Mouse (Mus musculus) liver, embryonic 11.5 days (tissue): ENCODE results near the gene Spry1. TPM values are rescaled to one million over a fixed set of nuclear protein-coding genes. Genes with fewer than 3 reads are reported as not detected.
A peak's percentile ranks its signal among the peaks of the same experiment; 100 is the strongest.

Experiments
- ATAC-seq: fragments of 200-750 bp; cut with Nextera tagmentation; replicated peaks from 2 replicates; pipeline ENCODE4 v1.8.0; 2017; ENCODE audit warnings: moderate number of reproducible peaks, mild to moderate bottlenecking, moderate TSS enrichment, moderate library complexity; ENCODE audit not compliant: low FRiP score
- DNase-seq: peaks from one replicate; pipeline ENCODE4 v3.0.0-alpha.2; 2017; ENCODE audit warnings: low spot score
- H3K27ac ChIP-seq: fragments of 300-500 bp; sonication (generic); 2 replicates; pipeline ENCODE4 v1.5.1; 2014; ENCODE audit warnings: mild to moderate bottlenecking, low read depth, low read length, control low read depth
- H3K27me3 ChIP-seq: fragments of 300-500 bp; sonication (generic); replicated peaks from 2 replicates; pipeline ENCODE4 v1.6.1; 2014; ENCODE audit warnings: low read length, mixed read lengths; ENCODE audit not compliant: control insufficient read depth, insufficient read depth
- H3K36me3 ChIP-seq: fragments of 300-500 bp; sonication (generic); 2 replicates; pipeline ENCODE4 v1.6.1; 2014; ENCODE audit warnings: mild to moderate bottlenecking, low read length, moderate library complexity, mixed read lengths; ENCODE audit not compliant: control insufficient read depth, insufficient read depth
- H3K4me1 ChIP-seq: fragments of 300-500 bp; sonication (generic); replicated peaks from 2 replicates; pipeline ENCODE4 v1.6.1; 2014; ENCODE audit warnings: low read length, mixed read lengths; ENCODE audit not compliant: control insufficient read depth, insufficient read depth
- H3K4me2 ChIP-seq: fragments of 300-500 bp; sonication (generic); 2 replicates; pipeline ENCODE4 v1.6.1; 2014; ENCODE audit warnings: mild to moderate bottlenecking, control low read depth, moderate library complexity
- H3K4me3 ChIP-seq: fragments of 300-500 bp; sonication (generic); 2 replicates; pipeline ENCODE4 v1.5.1; 2014; ENCODE audit warnings: low read depth, low read length, control low read depth
- H3K9ac ChIP-seq: fragments of 300-500 bp; sonication (generic); 2 replicates; pipeline ENCODE4 v1.6.1; 2014; ENCODE audit warnings: low read depth, low read length, control low read depth
- H3K9me3 ChIP-seq: fragments of 300-500 bp; sonication (generic); 2 replicates; pipeline ENCODE4 v1.6.1; 2016; ENCODE audit warnings: low read length, inconsistent platforms, mixed read lengths; ENCODE audit not compliant: control insufficient read depth
- WGBS: fragments of 180-500 bp; shearing (Covaris S2); extraction: QIAGEN DNeasy Blood & Tissue Kit; methylation state at CpG from one replicate; pipeline ENCODE4 v1.1.7; 2014; 5-methylcytosine and 5-hydroxymethylcytosine counted together
- polyA plus RNA-seq: library from polyadenylated mRNA; unstranded; fragments of >200 nt; fragmentation: Nextera tagmentation; extraction: Ambion mirVana; gene quantifications from 2 replicates; pipeline ENCODE4 v1.2.1, GENCODE M21; 2014

The Spry1 gene
- polyA plus RNA-seq, 1 experiment from 2014 or later, result 6.2 TPM

- H3K4me3 ChIP-seq, result no peak overlapping the region
- no peaks in the 10 kb centered on the region for H3K9me3 ChIP-seq
- WGBS, result 48% methylated on average over 6 of the region's 6 CpGs
- no peak overlapping the region for H3K9ac ChIP-seq
- peaks cover 19% of the 10 kb centered on the region for H3K36me3 ChIP-seq
- peaks cover 17% of the 10 kb centered on the region for H3K4me1 ChIP-seq
- no peak overlapping the region for H3K27ac ChIP-seq
- ATAC-seq, result no peak
- H3K27me3 ChIP-seq, result 0 out of 2 replicates have a peak, but pooled peaks cover 3% of the 10 kb centered on the region
- DNase-seq, result peak; percentile 28
- no peak overlapping the region for H3K4me2 ChIP-seq
Measured at GRCm38 (mm10) chr3:37645061-37645460, 5.3 kb downstream of the Spry1 start.

GRCm38 (mm10) chr3:37646221-37646620, 6.5 kb downstream of the Spry1 start:
- no peak overlapping the region for H3K4me3 ChIP-seq
- H3K4me2 ChIP-seq, result no peak overlapping the region
- H3K4me1 ChIP-seq, result peaks cover 17% of the 10 kb centered on the region
- 0 out of 2 replicates have a peak, but pooled peaks cover 3% of the 10 kb centered on the region for H3K27me3 ChIP-seq
- no peak for DNase-seq
- no peak for ATAC-seq
- peaks cover 19% of the 10 kb centered on the region for H3K36me3 ChIP-seq
- 95% methylated on average over 9 of the region's 9 CpGs for WGBS
- H3K9ac ChIP-seq, result no peak overlapping the region
- no peaks in the 10 kb centered on the region for H3K9me3 ChIP-seq
- H3K27ac ChIP-seq, result no peak overlapping the region

- Histone ChIP-seq H3K9me3 (no peaks in the 10 kb centered on the region), H3K4me3 (no peak overlapping the region), H3K27me3 (0 out of 2 replicates have a peak, but pooled peaks cover 3% of the 10 kb centered on the region), H3K4me2 (no peak overlapping the region), H3K36me3 (peaks cover 19% of the 10 kb centered on the region), H3K9ac (no peak overlapping the region), H3K27ac (no peak overlapping the region), H3K4me1 (peaks cover 17% of the 10 kb centered on the region)
- WGBS, result 84% methylated on average over 10 of the region's 10 CpGs
- DNase-seq (no peak), ATAC-seq (no peak)
Measured at GRCm38 (mm10) chr3:37647225-37647624, 7.5 kb downstream of the Spry1 start.

- Histone ChIP-seq H3K36me3 (peaks cover 10% of the 10 kb centered on the region), H3K4me2 (no peak overlapping the region), H3K27me3 (0 out of 2 replicates have a peak, but pooled peaks cover 6% of the 10 kb centered on the region), H3K9ac (no peak overlapping the region), H3K4me3 (no peak overlapping the region), H3K4me1 (peaks cover 10% of the 10 kb centered on the region), H3K9me3 (no peaks in the 10 kb centered on the region), H3K27ac (no peak overlapping the region)
- ATAC-seq (no peak), DNase-seq (no peak)
- 59% methylated on average over 13 of the region's 13 CpGs for WGBS
Measured at GRCm38 (mm10) chr3:37648244-37648643, 8.5 kb downstream of the Spry1 start.

- Histone ChIP-seq H3K27me3 (0 out of 2 replicates have a peak, but pooled peaks cover 8% of the 10 kb centered on the region), H3K9me3 (no peaks in the 10 kb centered on the region), H3K9ac (no peak overlapping the region), H3K27ac (no peak overlapping the region), H3K4me3 (no peak overlapping the region), H3K4me1 (peaks cover 13% of the 10 kb centered on the region; the same call in 1 of the 2 replicates), H3K36me3 (peaks cover 3% of the 10 kb centered on the region; the same call in 1 of the 2 replicates), H3K4me2 (no peak overlapping the region)
- no peak for ATAC-seq
- WGBS, result 71% methylated on average over 6 of the region's 6 CpGs
- DNase-seq, result no peak
Measured at GRCm38 (mm10) chr3:37649281-37649680, 9.5 kb downstream of the Spry1 start.

- no peaks in the 10 kb centered on the region for H3K36me3 ChIP-seq
- H3K4me3 ChIP-seq, result no peak overlapping the region
- 70% methylated on average over 9 of the region's 9 CpGs for WGBS
- peaks cover 16% of the 10 kb centered on the region; the same call in 1 of the 2 replicates for H3K27me3 ChIP-seq
- no peaks in the 10 kb centered on the region for H3K9me3 ChIP-seq
- no peak for DNase-seq
- no peak overlapping the region for H3K9ac ChIP-seq
- peak overlapping the region; percentile 47 for H3K4me2 ChIP-seq
- ATAC-seq, result peak; percentile 12; the same call in 1 of the 2 replicates
- H3K27ac ChIP-seq, result peak overlapping the region; percentile 8
- peaks cover 27% of the 10 kb centered on the region for H3K4me1 ChIP-seq
Measured at GRCm38 (mm10) chr3:37652537-37652936, 12.8 kb downstream of the Spry1 start.

GRCm38 (mm10) chr3:37653935-37654729, 14.4 kb downstream of the Spry1 start:
- DNase-seq (no peak), ATAC-seq (peak; percentile 68)
- peak overlapping the region; percentile 41 for H3K4me3 ChIP-seq
- H3K4me2 ChIP-seq, result peak overlapping the region; percentile 68
- H3K9me3 ChIP-seq, result no peaks in the 10 kb centered on the region
- no peaks in the 10 kb centered on the region for H3K36me3 ChIP-seq
- H3K9ac ChIP-seq, result peak overlapping the region; percentile 38; the same call in 1 of the 2 replicates
- peaks cover 26% of the 10 kb centered on the region for H3K4me1 ChIP-seq
- 6% methylated on average over 16 of the region's 16 CpGs for WGBS
- peaks cover 16% of the 10 kb centered on the region; the same call in 1 of the 2 replicates for H3K27me3 ChIP-seq
- peak overlapping the region; percentile 53; the same call in 1 of the 2 replicates for H3K27ac ChIP-seq

- Histone ChIP-seq H3K9ac (no peak overlapping the region), H3K4me2 (peak overlapping the region; percentile 68), H3K27me3 (peaks cover 13% of the 10 kb centered on the region; the same call in 1 of the 2 replicates), H3K9me3 (no peaks in the 10 kb centered on the region), H3K4me3 (peak overlapping the region; percentile 41), H3K27ac (no peak overlapping the region), H3K4me1 (peaks cover 32% of the 10 kb centered on the region), H3K36me3 (no peaks in the 10 kb centered on the region)
- no peak for DNase-seq
- 43% methylated on average over 6 of the region's 6 CpGs for WGBS
- peak; percentile 22; the same call in 1 of the 2 replicates for ATAC-seq
Measured at GRCm38 (mm10) chr3:37654787-37655186, 15.0 kb downstream of the Spry1 start.
